Mouse (Mus musculus): ENCODE measurements around the gene Sgpl1.

Gene Sgpl1

DNA sequence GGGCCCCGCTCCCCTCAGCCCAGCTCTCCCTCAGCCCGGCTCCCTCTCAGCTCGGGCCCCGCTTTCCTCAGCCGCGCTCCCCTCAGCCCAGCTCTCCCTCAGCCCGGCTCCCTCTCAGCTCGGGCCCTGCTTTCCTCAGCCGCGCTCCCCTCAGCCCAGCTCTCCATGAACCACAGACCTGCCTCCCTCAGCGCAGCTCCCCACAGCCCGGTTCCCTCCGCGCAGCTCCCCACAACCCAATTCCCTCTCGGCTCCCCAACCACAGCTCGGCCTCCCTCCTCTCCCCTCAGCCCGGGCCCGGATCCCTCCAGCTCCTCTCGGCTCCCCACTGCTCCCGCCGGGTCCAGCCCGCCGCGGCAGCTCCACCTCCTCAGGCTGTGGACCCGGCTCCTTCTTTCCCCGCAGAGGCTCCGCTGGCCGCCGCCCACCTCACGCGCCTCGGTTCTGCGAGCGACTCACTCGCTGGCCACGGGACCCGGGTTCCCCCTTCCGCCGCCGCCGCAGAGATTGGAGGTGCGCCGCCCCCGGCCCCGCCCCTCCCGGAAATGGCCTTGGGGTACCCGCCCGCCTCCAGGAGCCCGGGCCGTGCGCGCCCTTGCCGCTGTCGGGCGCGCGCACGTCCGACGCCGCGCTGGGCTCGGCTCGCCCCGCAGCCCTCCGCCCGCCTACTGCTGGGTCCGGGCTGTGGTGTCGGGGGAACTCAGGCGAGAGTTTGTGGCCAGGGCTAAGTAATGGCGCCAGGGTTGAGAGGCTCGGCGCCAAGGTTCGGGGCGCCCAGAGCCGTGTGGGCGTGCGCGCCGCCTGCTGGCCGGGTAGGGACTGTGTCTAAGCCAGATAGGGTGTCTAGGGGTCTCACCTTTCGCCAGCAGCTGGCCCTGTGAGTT lies at the start of gene Sgpl1:
Gene Sgpl1 (minus strand): TSS at position 547 of the 884 bp plus-strand sequence.
- DNase-seq (ENCODE audit: low spot score), result peak; percentile 79

DNA sequence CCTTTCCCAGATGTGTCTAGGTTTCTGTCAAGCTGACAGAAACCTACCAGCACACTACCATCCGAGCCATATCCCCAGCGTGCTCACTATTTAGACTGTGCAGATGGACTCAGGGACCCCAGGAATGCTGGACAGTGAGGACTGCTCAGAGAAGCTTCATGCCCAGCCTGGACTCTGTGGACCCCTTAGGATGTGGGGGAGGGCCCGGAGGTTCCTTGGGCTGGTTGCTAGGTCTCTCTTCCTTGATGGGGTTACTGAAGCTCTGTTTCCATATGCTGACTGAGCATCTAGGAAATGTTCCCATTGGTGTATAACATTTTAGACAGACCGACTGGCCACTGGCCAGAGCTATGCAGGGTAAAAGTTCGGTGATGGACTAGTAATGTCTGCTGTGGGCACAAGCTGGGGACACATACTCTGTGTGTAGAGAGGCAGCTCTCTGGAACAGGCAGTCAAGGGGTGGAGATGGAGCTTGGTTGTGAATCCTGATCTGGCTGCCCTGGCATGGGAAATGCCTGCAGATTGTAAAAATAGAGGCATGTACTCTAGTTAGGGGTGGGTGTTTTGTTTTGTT lies 48.3 kb upstream of the Sgpl1 start:
- no peak for DNase-seq (ENCODE audit: low spot score)

DNA sequence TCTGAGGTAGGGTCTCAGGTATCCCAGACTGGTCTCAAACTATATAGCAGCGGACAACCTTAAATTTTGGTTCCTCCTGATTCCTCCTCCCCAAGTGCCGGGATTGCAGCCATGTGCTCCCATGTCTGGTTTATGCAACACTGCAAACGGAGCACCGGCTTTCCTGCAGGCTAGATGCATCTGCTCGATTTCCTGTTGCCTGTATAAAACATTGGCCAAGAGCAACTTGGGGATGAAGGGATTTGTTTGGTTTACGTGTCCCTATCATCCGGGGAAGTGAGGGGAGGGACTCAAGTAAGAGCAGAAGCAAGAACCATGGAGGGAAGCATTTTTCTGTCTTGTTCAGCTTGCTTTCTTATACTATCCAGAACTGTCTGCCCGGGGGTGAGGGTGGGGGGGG lies 47.7 kb upstream of the Sgpl1 start:
- DNase-seq (ENCODE audit: low spot score), result no peak

DNA sequence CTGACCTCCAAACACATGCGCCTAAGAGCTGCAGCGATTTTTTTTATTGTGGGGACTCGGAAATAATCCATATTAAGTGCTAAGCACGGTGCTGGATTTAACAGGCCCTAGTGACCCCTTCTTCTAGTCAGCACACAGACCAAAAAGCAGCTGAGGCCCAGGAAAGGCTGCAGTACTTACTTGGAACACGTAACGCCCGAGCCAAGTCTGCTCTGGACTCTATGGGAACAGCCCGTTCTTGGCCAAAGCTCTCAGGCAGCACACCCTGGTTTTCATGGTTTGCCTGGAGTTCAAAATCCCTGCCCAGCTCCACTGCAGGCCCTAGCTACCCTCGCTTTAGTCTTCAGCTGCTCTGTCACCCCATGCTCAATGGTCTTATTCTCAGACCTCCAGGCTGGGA lies 47.1 kb upstream of the Sgpl1 start:
- DNase-seq (ENCODE audit: low spot score), result no peak

DNA sequence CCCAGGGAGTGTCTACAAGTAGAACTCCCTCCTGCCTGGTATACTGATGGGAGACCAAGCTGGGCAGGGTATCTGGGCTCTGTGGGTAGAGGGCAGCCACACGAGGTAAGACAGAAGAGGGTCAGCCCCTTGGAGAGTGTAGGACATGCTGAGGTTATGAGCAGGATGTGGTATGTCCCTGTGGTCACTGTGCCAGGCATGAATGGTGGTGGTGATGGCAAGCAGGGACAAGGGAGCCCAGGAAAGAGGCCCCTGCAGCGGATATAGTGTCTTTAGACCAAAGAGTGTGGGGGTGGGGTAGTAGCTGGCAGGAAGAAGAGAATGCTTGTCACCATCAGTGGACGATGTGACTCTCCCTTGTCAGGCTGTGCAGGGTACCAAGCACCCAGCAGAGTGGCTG lies 40.5 kb upstream of the Sgpl1 start:
- DNase-seq (ENCODE audit: low spot score), result no peak

DNA sequence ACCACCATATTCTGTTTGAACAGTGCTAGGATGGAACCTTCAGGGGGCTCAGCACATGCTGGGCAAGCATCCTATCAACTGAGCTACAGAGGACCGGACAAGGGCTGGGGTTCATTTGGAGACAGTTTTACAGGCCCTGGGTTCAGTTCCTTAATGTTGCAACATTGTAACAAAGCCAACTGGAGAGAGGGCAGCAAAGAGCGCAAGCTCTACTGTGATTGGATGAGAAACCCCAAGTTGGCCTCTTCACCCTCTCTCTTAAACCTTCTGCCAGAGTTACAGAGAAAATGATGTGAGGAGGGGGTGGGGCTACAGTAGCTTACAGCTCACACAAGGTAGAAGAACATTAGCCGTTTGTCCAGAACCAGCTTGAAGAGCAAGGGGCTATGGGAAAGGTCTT lies 39.5 kb upstream of the Sgpl1 start:
- DNase-seq (ENCODE audit: low spot score), result no peak

DNA sequence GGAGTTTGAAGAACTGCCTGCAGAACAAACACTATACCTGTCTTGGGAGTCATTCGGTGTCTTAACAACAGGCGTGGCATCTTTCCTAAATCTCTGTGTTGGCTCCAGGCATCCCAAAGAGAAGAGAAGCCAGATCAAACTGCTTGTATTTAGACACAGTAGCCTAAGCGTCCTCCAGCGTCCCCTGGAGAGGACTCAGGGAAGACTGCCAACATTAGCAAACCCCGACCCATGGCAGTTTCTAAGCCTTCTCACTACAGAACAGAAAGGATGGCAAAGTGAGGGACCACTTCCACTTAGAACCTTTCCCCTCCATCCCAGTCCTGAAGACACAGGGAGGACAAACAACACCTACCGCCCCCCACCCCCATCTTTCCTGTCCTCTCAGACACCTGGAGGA lies 32.4 kb upstream of the Sgpl1 start:
- no peak for DNase-seq (ENCODE audit: low spot score)

DNA sequence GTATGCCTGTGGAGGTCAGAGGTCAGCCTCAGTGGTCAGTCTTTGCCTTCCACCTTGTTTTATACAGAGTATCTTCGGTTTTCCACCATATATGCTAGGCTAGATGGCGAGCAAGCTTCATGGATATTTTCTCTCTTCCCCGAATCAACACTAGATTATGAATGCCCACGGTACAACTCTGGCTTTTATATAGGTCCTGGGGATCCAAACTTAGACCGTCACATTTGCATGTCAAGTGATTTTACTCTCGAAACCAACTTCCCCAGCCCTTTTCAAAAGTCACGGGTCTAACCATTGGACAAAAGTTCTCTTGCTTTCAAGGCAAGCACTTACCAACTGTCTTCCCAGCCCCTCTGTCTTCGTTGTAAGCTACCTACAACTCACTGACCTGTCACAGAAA lies 31.2 kb upstream of the Sgpl1 start:
- DNase-seq (ENCODE audit: low spot score), result no peak

DNA sequence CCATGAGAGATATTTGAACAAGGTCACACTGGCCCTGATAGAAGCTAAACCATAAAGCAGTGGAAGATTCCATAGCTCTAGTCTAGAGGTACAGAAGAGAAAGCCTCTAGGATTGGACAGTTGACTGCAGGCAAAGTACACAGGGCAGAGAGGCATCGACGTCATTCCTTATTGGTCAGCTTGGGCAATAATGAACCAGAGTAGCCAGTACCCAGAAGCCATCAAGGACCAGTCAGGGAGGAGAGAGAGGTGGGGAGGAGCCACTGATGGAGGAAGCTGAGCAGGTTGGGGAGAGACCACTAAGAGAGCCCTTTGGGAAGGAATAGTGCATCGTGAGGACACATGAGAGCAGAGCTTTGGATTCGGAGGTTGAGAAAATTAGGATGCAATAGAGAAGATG lies 30.2 kb upstream of the Sgpl1 start:
- no peak for DNase-seq (ENCODE audit: low spot score)

DNA sequence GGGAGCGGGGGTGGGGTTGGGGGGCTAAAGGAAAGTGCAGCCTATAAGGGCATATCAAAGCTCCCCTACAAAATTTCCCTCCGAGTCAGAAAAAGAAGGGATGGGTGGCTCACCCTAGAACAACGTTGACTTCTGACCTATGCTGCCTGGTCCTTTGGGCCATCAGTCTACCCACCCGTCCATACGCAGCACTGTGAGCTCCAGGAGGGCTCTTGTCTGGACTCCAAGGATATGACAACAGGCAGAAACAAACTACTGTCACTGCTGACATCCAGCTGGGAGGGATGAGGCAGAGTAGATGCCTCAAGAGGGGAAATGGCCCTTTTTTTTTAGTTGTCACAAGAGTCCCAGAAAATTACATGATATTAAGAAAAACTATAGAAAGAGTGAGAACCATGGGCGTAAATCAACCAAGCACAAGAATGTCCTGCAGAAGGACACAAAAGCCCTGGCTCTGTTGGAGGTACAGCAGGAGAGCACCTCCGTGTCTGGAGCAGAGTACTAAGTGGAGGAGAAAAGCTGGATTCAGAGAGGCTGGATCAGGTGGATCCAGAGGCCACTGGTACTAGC lies 28.8 kb upstream of the Sgpl1 start:
- no peak for DNase-seq (ENCODE audit: low spot score)

DNA sequence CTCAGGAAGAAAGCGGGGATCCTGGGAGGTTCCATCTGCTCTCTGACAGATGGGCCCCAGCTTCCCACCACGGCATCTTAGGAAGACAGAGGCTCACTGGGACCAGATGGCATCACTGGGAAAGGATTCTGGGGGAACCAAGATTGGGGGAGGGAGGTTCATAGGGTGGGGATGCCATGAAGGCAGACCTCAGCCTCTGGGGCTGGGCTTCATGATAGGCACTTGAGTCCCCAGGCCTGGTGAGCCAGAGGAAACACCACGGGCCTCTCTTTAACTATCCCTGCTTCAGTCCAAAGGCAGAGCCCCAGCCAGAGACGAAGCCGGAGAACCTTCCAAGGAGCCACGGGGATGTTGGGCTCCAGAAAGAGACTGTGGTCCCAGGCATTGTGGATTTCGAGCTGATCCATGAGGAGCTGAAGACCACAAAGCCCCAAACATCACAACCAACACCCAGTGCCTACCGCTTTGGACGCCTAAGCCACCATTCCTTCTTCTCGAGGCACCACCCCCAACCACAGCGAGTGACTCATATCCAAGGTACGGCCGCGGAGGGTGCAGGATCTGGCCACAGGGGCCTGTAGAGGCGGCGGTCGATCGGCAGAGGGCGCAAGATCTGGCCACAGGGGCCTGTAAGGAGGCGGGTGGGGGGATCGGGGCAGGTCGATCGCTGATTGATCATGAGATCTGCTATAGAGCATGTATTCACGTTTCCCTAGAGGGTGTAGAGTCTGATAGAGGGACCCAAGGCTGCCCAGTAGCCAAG lies 28.1 kb upstream of the Sgpl1 start:
- no peak for DNase-seq (ENCODE audit: low spot score)

DNA sequence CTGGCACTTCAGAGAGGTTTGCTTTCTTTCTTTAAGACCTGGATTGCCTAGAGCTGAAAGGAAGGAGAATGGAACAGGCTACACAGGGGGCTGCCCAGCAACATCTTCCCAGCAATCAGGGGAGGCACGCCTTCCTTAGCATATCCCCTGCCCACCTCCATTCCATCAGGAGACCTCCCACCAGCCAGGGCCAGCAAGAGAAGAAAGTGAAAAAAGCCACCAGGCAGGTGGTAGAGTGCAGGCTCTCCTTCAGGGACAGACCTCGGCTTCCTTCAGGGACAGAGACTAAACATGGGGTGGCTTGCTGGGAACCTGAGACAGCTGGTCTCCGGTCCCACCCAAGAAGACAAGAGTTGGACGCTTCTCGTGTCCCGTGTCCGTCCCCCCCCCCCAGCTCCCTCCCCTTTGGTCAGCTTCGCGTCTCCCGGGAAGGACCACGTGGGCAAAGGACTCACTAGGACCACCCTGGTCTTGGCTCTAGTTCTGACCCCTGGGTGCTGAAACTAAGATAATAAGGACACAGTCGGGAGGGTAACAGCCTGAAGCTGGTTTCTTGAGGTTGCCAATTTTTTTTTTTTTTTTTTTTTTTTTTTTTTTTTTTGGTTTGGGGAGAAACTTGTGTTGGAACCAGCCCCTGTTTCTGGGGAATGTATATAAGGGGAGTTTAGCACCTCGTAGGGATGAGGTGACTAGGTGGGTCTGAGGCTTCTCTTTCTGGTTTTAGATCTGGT lies 27.4 kb upstream of the Sgpl1 start:
- DNase-seq (ENCODE audit: low spot score), result no peak

DNA sequence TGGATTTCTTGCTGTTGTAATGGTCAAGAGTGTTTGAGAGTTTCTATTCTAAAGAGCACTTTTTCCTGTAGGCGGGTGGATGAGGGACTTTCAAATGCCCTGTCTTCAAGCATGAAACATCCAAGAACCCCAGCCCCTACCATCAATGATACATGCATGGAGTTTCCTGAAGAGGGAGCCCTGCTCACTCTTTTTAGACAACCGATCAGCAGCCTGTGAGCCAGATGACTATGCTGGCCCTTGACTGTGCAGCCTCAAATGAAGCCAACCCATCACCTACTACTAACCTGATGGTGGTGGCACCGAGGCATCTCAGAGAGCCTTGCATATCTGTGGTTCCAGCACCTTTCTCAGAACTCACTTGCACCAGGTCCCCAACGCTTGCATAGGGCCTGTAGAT lies 25.0 kb upstream of the Sgpl1 start:
- DNase-seq (ENCODE audit: low spot score), result no peak

DNA sequence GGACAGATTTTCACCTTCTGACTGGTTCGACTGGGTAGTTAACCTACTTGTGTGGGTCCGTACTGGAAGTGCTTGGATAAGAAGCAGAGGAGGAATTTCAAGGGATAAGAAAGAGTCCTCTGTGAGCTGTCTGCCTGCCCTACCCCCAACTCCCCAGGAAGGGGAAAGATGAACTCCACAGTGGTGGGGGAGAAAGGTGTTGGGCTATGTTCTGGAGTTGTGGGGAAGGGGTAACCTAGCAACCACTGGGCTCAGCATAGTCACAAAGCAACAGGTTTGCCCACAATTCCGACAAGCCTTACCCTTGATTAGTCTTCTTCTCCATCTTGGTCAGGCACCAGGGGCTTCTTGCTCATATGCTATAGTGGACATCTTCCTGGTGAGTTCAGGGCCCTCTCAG lies 24.2 kb upstream of the Sgpl1 start, which contains the start of gene Tbata:
Gene Tbata (plus strand): TSS at position 301 of the 400 bp plus-strand sequence.
- no peak for DNase-seq (ENCODE audit: low spot score)

DNA sequence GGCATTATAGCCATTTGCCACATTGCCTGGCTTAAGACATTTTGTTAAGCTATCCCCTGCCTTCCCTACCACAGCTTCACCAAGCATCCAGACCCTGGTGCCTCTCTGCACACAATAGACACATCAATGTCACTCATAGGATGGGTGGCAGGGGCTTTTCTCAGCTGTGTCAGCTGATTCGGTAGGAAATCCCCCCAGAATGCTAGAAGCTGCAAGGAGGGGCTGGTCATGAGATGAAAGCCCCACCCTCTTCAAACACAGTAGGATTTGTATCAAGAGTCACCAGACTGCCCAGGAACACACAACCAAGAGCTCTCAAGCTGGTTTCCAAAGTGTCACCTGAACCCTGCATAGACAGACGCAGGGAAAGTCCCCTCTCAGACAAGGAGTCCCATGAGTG lies 20.9 kb upstream of the Sgpl1 start:
- no peak for DNase-seq (ENCODE audit: low spot score)

DNA sequence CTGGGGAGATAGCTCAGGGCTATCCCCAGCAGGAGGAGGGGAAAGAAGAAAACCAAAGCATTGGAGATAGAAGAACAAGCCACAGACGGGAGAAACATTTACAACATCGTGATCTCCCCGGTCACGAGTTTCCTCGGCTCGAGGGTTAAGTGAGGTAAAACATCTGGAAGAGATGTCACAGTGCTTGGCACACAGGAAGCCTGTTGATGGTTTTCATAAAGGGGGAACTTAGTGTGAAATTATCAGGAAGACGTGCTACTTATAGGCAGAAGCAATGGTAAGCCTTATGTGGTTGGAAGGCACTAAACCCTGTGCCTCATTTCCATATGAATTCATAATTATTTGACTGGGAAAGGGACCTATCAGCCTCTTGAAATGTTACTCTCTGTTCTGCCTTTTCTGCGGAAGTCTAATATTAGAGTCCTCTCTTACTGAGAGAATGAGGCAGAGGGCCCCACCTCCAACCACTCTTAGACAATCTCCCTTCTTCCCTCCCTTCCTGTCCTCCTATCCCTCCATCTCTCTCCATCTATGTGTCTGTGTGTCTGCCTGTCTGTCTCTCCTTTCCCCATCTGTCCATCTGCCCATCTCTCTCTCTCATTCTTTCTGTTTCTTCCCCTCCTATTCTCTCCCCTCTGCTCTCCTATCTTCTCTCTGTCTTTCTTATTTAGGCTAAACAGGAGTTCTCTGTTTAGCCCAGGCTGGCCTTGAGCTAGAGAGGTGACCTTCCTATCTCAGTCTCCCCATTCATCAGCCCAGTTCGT lies 20.0 kb upstream of the Sgpl1 start:
- DNase-seq (ENCODE audit: low spot score), result no peak

DNA sequence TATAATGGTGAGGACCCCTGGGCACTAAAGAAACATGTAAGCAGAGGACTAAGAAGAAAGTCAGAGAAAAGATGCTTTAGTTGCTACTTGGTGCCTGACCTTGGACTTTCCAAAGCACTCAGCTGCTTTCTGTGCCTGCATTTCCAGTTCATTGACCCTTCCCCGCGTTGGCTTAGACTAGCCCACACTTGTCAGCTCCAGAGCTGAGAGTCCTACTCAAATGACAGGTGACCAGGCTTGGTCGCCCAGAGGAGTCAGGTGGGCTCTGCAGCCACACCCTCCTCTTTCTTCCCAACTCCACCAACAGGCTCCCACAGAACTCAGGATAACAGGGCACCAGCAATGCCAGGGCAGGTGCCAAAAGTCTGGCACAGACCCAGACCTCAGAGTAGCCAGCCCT lies 14.9 kb upstream of the Sgpl1 start:
- no peak for DNase-seq (ENCODE audit: low spot score)

DNA sequence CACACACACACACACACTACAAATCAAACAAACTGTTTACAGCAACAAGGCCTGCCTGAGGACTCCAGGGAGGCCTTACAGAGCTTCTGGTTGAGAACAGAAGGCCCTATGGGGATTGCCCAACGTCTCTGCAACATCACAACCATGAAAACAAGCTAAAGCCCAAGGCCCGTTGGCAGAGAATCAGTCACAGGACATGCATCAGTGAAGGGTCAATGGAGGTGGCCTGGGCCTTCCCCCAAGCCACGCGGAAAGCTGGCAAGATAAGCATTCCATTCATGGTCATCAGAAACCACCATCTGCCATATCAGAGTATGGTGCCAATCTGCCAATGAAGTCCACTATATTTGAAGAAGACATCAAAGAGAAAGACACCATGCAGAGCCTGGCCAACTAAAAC lies 13.2 kb upstream of the Sgpl1 start:
- DNase-seq (ENCODE audit: low spot score), result no peak

DNA sequence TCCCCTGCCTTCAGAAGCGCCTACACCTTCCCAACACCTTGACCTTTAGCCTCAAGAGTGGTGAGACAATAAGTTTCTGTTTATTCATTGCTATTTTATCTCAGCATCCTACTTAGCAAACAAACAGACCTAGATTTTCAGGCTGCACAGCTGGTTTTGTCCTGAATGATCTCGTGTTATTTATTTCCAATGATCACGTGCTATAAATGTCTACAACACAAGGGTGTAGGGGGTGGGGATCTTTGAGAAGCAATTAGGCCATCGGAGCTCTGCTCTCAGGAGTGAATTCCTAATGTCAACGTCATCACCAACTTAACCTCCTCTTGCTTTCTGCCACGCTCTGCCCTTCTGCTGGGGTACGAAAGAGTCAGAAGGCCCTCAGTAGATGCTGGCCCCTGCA lies 12.6 kb upstream of the Sgpl1 start:
- no peak for DNase-seq (ENCODE audit: low spot score)

DNA sequence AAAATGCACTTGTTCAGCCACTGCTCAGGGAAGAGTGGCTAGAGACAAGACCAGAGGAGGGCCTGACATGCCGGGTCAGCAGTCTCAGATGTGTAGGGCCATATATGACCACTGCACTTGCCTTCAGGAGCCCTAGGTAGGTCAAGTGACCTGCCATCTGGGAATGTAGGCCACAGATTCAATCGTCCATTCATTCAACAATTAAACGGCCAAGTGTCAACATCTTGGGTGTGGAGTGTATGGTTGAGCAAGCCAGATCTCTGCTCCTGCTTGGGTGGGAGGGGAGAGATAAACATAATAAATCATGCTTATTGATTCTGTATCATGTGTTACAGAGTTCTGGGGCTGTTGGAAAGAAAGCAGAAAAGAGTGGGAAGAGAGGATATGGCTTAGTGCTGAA lies 11.1 kb upstream of the Sgpl1 start:
- no peak for DNase-seq (ENCODE audit: low spot score)

DNA sequence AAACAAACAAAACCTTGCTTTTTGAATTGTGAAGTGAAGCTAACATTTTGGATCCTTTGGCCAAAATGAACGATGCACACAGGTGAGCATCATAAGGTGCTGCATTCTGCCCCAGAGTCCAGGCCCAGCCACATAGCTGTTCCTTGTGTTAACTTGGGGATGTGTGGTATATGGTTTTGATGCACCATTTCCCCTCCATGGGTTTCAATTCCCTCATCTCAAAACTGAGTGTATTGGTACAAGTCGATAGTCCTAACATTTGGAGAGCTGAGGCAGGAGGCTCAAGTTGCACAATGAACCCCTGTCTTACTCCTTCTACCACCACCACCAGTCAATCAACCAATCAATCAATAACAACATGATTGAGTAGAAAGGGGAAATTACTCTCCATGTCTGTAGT lies 8.9 kb upstream of the Sgpl1 start:
- no peak for DNase-seq (ENCODE audit: low spot score)
